Mouse (Mus musculus) liver, postnatal 0 days (tissue): Measurements from ENCODE around the gene Samm50.

ENCODE experiments used
- CTCF ChIP-seq: sonication (generic); IDR thresholded peaks from 2 replicates; pipeline ENCODE4 v1.5.1; 2016; ENCODE audit warnings: antibody characterized with exemption, low read depth
- EP300 ChIP-seq: IDR thresholded peaks from 2 replicates; pipeline ENCODE4 v1.6.1; 2016; ENCODE audit warnings: antibody characterized with exemption, low read depth, mild to moderate bottlenecking

DNA sequence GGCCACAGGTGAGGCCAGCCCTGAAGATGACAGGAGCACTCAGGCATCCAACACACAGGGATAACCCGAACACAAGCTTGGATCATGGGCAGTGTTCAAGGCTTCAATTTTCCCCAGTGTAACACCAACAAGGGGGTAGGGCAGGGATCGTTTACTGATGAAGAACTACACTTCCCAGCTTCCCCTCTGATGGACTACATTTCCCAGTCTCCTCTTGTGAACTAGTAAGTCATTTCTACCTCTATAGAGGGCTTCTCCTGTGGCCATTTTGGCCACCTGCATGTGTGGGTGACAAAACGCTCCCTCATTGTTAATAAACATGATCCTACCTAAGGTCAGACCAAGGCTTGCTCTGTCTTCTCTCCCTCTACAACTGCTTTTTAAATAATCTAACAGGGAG lies 2.2 kb upstream of the Samm50 start:
- TF ChIP-seq CTCF = no peak
- TF ChIP-seq EP300 = no peak
